Mouse (Mus musculus): ENCODE measurements around the gene Ramp1. TPM values are rescaled to one million over a fixed set of nuclear protein-coding genes. Genes with fewer than 3 reads are reported as not detected.

The Ramp1 gene
- polyA plus RNA-seq, 1 experiment from 2014 or later, result 21.7 TPM

DNA sequence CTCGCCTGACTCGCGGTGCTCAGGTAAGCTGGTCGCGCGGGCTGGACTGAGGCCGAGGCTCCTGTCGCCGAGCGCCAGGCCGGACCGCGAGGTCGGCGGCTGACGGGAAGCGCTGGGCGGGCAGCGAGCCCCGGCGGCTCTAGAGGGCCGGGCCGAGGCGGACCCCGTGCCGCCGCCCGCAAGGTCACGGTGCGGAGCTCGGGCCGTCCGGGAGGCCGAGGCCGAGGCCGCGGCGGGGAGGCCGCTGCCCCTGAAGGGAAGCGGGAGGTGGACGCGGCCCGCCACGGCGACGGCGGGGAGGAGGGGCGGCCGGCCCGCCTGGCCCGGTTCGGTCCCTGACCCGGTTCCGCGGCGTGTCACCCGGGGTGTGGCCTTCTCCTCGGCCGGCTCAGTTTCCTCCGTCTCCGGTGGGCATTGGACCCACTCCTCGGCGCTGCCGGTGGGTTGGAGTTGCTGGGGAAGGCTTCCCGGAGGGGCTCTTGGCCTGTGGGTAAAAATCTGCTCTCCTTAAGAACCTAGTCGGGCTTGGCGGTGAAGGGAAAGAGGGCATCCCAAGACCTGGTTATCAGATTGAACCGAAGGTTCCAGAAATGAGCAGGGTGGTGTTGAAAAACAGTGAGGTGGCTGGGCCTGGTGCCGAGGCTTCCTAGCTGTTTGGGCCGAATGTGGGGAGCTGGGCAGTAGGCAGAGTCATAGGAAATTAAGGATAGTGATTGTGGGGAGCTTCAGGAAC lies 71.0 kb downstream of the Ramp1 start:
- Histone ChIP-seq H3K4me2 (ENCODE audit: low read depth, low read length) (peak overlapping the region; percentile 58), H3K27me3 (replicated peaks; ENCODE audit: control insufficient read depth, insufficient read depth, low read length) (no peaks in the 10 kb centered on the region), H3K4me1 (ENCODE audit: control insufficient read depth, insufficient read depth, low read length) (peaks cover 15% of the 10 kb centered on the region), H3K27ac (replicated peaks; ENCODE audit: low read depth, low read length) (peak overlapping the region; percentile 89), H3K4me3 (ENCODE audit: low read depth, low read length) (peak overlapping the region; percentile 98), H3K9me3 (ENCODE audit: control insufficient read depth, low read length) (no peaks in the 10 kb centered on the region), H3K36me3 (ENCODE audit: control insufficient read depth, insufficient read depth, low read length) (no peaks in the 10 kb centered on the region), H3K9ac (ENCODE audit: low read depth, low read length) (peak overlapping the region; percentile 95)
- ATAC-seq (ENCODE audit: low read depth) (peak; percentile 23), DNase-seq (ENCODE audit: low spot score) (no peak)
- under 1% methylated on average over 19 of the region's 70 CpGs for WGBS

DNA sequence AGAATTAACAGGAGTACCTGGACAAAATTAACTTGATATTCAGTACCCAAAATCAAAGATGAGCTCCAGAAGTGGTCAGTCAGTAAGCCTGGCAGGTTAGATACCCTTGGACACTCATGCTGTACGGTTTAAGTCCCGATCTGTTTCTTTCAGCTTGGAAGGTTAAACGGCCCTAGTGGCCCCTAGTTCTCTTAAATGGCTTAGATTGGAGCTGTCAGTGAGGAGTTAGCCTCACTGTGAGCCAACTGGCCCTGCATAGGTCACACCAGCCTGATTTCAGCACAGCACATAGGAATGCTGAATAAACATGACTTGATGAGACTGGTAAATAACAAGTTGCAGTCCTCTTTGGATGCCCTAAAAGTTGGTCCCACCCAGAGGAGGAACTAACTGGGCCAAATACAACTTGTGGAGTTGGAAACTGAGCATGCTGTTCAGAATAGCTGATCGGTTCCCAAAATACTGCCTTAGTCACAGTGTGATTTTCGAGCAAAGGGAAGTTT lies 71.6 kb downstream of the Ramp1 start:
- Histone ChIP-seq H3K9ac (ENCODE audit: low read depth, low read length) (peak overlapping the region; percentile 95), H3K36me3 (ENCODE audit: control insufficient read depth, insufficient read depth, low read length) (no peaks in the 10 kb centered on the region), H3K4me3 (ENCODE audit: low read depth, low read length) (peak overlapping the region; percentile 98), H3K9me3 (ENCODE audit: control insufficient read depth, low read length) (no peaks in the 10 kb centered on the region), H3K4me1 (ENCODE audit: control insufficient read depth, insufficient read depth, low read length) (peaks cover 15% of the 10 kb centered on the region), H3K27ac (replicated peaks; ENCODE audit: low read depth, low read length) (peak overlapping the region; percentile 89; the same call in 1 of the 2 replicates), H3K4me2 (ENCODE audit: low read depth, low read length) (peak overlapping the region; percentile 58), H3K27me3 (replicated peaks; ENCODE audit: control insufficient read depth, insufficient read depth, low read length) (no peaks in the 10 kb centered on the region)
- WGBS, result 42% methylated on average over 5 of the region's 5 CpGs
- ATAC-seq (ENCODE audit: low read depth) (no peak), DNase-seq (ENCODE audit: low spot score) (no peak)

DNA sequence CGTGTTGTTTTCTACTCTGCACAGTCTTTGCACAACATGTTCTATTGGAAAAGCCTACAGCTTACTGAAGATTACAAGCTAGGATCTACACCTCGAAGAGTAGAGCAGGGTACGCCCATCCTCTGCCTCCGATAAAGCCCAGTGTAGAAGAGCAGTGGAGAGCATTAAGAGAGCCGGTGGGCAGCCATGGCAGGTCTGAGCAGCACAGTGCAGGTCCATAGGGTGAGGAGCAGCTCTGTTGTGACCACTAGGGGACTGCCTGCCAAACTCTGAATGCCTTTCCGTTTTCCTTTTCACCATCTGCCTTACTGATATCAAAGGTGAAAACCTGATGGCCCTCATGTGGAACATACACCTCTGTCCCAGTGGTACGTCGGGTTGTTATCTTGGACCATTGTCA lies 72.3 kb downstream of the Ramp1 start:
- H3K9ac ChIP-seq (ENCODE audit: low read depth, low read length), result peak overlapping the region; percentile 95; the same call in 1 of the 2 replicates
- DNase-seq (ENCODE audit: low spot score), result no peak

DNA sequence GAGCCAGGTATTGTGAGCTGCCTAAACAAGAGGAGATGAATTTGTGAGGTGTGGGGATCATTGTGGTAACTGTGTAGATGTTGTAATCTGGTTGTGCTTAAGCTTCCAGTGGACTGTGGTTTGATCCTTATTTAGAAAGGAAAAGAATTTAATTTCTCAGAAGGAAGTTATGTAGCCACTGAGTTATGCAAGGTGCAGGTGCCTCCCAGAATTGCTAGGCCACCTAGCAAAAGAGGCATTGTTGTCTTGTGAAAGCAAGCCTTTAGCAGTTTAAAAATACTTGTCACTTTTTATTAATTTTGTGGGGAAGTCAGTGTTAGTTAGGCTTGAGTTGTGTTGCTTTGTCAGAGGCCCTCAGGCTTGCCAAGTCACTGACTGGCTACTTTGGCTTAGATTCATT lies 78.3 kb downstream of the Ramp1 start:
- Histone ChIP-seq H3K4me3 (ENCODE audit: low read depth, low read length) (no peak overlapping the region), H3K9ac (ENCODE audit: low read depth, low read length) (no peak overlapping the region), H3K27ac (replicated peaks; ENCODE audit: low read depth, low read length) (no peak overlapping the region)

More for the DNA sequence above, 72.3 kb downstream of the Ramp1 start:
- Histone ChIP-seq H3K27ac (replicated peaks; ENCODE audit: low read depth, low read length) (no peak overlapping the region), H3K9me3 (ENCODE audit: control insufficient read depth, low read length) (no peaks in the 10 kb centered on the region), H3K27me3 (replicated peaks; ENCODE audit: control insufficient read depth, insufficient read depth, low read length) (no peaks in the 10 kb centered on the region), H3K4me3 (ENCODE audit: low read depth, low read length) (no peak overlapping the region), H3K4me2 (ENCODE audit: low read depth, low read length) (peak overlapping the region; percentile 58), H3K4me1 (ENCODE audit: control insufficient read depth, insufficient read depth, low read length) (peaks cover 15% of the 10 kb centered on the region), H3K36me3 (ENCODE audit: control insufficient read depth, insufficient read depth, low read length) (no peaks in the 10 kb centered on the region)
- WGBS, result 68% methylated on average over 8 of the region's 8 CpGs
- no peak for ATAC-seq (ENCODE audit: low read depth)

DNA sequence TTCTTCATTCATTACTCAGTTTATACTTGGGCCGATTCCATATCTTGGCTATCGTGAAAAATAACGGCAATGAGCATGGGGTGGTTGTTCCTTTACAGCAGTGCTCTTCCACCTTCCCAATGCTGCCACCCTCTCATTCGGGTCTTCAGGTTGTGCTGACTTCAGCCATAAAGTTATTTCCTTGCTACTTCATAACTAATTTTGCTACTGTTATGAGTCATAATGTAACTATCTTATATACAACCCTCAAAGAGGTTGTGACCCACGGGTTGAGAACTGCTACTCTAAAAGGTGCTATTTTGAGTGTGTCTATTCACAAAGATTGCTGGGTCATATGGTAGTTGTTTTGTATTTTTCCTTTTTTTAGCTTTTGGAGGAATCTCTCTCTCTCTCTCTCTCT lies 80.2 kb downstream of the Ramp1 start:
- H3K9me3 ChIP-seq (ENCODE audit: control insufficient read depth, low read length), result no peaks in the 10 kb centered on the region
- 93% methylated on average over 5 of the region's 5 CpGs for WGBS
- ATAC-seq (ENCODE audit: low read depth), result no peak

More for the DNA sequence above, 78.3 kb downstream of the Ramp1 start:
- no peak overlapping the region for H3K4me2 ChIP-seq (ENCODE audit: low read depth, low read length)
- 0 out of 2 replicates have a peak, but pooled peaks cover 9% of the 10 kb centered on the region for H3K36me3 ChIP-seq (ENCODE audit: control insufficient read depth, insufficient read depth, low read length)
- no peaks in the 10 kb centered on the region for H3K9me3 ChIP-seq (ENCODE audit: control insufficient read depth, low read length)
- no peaks in the 10 kb centered on the region for H3K27me3 ChIP-seq (replicated peaks; ENCODE audit: control insufficient read depth, insufficient read depth, low read length)
- ATAC-seq (ENCODE audit: low read depth) (no peak), DNase-seq (ENCODE audit: low spot score) (no peak)
- H3K4me1 ChIP-seq (ENCODE audit: control insufficient read depth, insufficient read depth, low read length), result no peaks in the 10 kb centered on the region

DNA sequence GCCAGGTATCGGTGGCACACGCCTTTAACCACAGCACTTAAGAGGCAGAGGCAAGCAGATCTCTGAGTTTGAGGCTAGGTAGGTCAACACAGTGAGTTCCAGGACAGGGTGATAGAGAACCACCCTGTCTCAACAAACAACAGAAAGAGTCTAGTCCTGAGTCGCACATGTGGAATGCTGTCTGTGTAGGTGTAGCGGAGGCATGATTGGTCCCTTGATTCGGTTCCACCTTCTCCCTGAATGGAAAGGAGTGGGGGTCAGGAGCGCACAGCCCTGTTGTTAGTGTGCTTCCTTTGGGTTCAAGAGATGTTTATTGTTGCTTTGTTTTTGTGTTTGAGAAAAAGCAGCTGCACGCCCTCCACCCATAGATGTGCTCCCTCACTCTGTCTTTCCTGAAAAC lies 82.9 kb downstream of the Ramp1 start:
- ATAC-seq (ENCODE audit: low read depth) (no peak), DNase-seq (ENCODE audit: low spot score) (no peak)
- no peak overlapping the region for H3K27ac ChIP-seq (replicated peaks; ENCODE audit: low read depth, low read length)
- no peaks in the 10 kb centered on the region for H3K4me1 ChIP-seq (ENCODE audit: control insufficient read depth, insufficient read depth, low read length)
- H3K36me3 ChIP-seq (ENCODE audit: control insufficient read depth, insufficient read depth, low read length), result peaks cover 28% of the 10 kb centered on the region
- no peaks in the 10 kb centered on the region for H3K27me3 ChIP-seq (replicated peaks; ENCODE audit: control insufficient read depth, insufficient read depth, low read length)
- H3K4me2 ChIP-seq (ENCODE audit: low read depth, low read length), result no peak overlapping the region
- no peaks in the 10 kb centered on the region for H3K9me3 ChIP-seq (ENCODE audit: control insufficient read depth, low read length)
- no peak overlapping the region for H3K9ac ChIP-seq (ENCODE audit: low read depth, low read length)
- H3K4me3 ChIP-seq (ENCODE audit: low read depth, low read length), result no peak overlapping the region
- WGBS, result 85% methylated on average over 7 of the region's 7 CpGs

More for the DNA sequence above, 80.2 kb downstream of the Ramp1 start:
- Histone ChIP-seq H3K27me3 (replicated peaks; ENCODE audit: control insufficient read depth, insufficient read depth, low read length) (no peaks in the 10 kb centered on the region), H3K9ac (ENCODE audit: low read depth, low read length) (no peak overlapping the region), H3K4me3 (ENCODE audit: low read depth, low read length) (no peak overlapping the region), H3K4me1 (ENCODE audit: control insufficient read depth, insufficient read depth, low read length) (no peaks in the 10 kb centered on the region), H3K4me2 (ENCODE audit: low read depth, low read length) (no peak overlapping the region), H3K36me3 (ENCODE audit: control insufficient read depth, insufficient read depth, low read length) (0 out of 2 replicates have a peak, but pooled peaks cover 11% of the 10 kb centered on the region), H3K27ac (replicated peaks; ENCODE audit: low read depth, low read length) (no peak overlapping the region)
- no peak for DNase-seq (ENCODE audit: low spot score)

DNA sequence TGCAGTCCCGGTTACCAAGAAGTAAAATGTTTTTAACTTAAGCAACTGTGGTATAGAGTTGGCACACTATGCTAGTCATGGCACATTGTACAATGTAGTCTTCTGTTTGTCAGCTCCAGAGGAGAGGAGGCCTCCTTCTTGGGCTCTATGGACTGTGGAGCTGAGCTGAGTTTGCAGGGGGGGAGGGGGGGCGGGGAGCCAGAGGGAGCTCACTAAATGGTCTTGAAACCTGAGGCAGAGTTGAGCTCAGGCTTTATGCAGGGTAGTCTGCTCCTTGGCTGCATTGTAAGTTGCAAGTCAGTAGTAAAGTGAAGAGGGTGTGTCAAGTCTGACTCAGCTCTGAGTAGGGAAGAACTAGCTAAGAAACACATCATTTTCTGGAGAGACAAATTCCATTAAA lies 92.6 kb downstream of the Ramp1 start:
- H3K9me3 ChIP-seq (ENCODE audit: control insufficient read depth, low read length), result no peaks in the 10 kb centered on the region
- no peak overlapping the region for H3K4me3 ChIP-seq (ENCODE audit: low read depth, low read length)
- no peaks in the 10 kb centered on the region for H3K4me1 ChIP-seq (ENCODE audit: control insufficient read depth, insufficient read depth, low read length)
- H3K36me3 ChIP-seq (ENCODE audit: control insufficient read depth, insufficient read depth, low read length), result peaks cover 21% of the 10 kb centered on the region
- peak; percentile 41; the same call in 1 of the 2 replicates for ATAC-seq (ENCODE audit: low read depth)
- H3K27ac ChIP-seq (replicated peaks; ENCODE audit: low read depth, low read length), result no peak overlapping the region; the same call in 1 of the 2 replicates
- no peak for DNase-seq (ENCODE audit: low spot score)
- WGBS, result 95% methylated on average over 2 of the region's 2 CpGs
- no peak overlapping the region for H3K4me2 ChIP-seq (ENCODE audit: low read depth, low read length)
- no peaks in the 10 kb centered on the region for H3K27me3 ChIP-seq (replicated peaks; ENCODE audit: control insufficient read depth, insufficient read depth, low read length)
- H3K9ac ChIP-seq (ENCODE audit: low read depth, low read length), result no peak overlapping the region

Measured in embryonic facial prominence, embryonic 14.5 days (tissue).